Mouse (Mus musculus) megakaryocyte, adult 5-6 weeks (primary cell): ENCODE data around the gene Folr2. TPM values are rescaled to one million over a fixed set of nuclear protein-coding genes. Genes with fewer than 3 reads are reported as not detected.

Experiments used
- ATAC-seq: 2 replicates; pipeline ENCODE4 v1.8.0; 2016; ENCODE audit warnings: mild to moderate bottlenecking, inconsistent platforms; ENCODE audit not compliant: poor library complexity, severe bottlenecking
- total RNA-seq, 2 experiments: library from RNA; stranded (forward) in 1 of 2; stranded (reverse) in 1 of 2; fragments of 153-499, 151-499 nt in 1 of 2; fragments of 221-1000, 200-1000 nt in 1 of 2; gene quantifications; 2 replicates each; pipeline versions ENCODE4 v1.2.3 to v1.2.4; 2015 to 2017

The Folr2 gene
- total RNA-seq (2015) = 0.96 TPM in 1 of 2 replicates, not detected in the other
- not detected in 2 replicates for total RNA-seq (2017)

DNA sequence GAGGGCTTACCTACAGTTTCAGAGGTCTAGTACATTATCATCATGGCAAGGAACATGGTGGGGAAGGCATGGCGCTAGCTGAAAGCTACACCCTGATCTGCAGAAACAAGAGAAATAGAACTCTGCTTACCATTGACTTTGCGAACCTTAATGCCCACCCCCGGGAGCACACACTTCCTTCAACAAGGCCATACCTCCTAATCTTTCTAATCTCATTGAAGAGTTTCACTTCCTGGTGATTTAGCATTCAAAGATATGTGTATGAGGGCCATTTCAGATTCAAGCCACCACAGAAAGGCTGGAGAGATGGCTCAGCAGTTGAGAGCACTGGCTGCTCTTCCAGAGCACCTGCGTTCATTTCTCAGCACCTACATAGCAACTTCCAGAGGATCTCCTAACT, at the start of gene Folr2:
TSS of gene Folr2 (minus strand) at position 101 of the 400 bp plus-strand sequence.
- ATAC-seq = 0 out of 2 replicates have a peak, but pooled peaks have one; percentile 18

DNA sequence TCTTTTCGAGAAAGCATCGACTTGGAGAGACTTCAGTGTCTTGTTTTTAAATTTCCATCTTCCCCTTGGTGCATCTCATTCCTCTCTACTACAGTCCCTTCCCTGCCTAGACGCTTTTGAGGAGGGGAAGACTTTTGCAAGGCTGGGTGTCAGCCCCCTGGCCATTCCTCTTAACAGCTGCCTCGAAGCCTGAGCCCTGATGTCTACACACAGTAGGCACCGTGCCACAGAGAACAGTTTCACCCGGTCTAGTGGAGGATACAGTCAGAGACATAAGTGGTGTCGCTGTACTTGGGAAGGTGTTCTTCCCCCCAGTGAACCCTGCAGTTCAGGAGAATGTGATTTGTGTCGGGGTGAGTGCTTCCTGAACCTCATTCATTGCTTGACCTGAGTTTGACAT, 49.7 kb upstream of the Folr2 start:
- 0 out of 2 replicates have a peak, but pooled peaks have one; percentile 2 for ATAC-seq

DNA sequence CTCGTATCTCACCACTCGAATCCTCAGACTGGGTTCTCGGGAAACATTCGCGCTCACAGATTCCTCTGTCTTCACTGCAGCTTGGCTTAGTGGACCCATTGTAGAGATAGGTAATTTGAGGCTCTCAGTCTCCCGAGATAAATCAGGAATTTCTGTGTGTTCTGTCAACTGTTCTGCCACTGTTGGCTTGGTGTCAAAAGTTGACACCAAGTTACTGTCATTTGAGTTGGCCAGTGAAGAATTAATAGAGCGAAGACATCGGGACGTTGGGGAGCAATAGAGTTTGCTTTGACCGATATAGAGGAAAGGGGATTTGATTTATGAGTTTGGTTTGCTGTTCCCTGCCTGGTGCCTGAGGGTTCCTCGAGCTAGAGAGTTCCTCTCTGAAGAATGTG, 49.3 kb upstream of the Folr2 start, which contains the start of gene Tomt:
TSS of gene Tomt (minus strand) at position 73 of the 395 bp plus-strand sequence.
- ATAC-seq = no peak

DNA sequence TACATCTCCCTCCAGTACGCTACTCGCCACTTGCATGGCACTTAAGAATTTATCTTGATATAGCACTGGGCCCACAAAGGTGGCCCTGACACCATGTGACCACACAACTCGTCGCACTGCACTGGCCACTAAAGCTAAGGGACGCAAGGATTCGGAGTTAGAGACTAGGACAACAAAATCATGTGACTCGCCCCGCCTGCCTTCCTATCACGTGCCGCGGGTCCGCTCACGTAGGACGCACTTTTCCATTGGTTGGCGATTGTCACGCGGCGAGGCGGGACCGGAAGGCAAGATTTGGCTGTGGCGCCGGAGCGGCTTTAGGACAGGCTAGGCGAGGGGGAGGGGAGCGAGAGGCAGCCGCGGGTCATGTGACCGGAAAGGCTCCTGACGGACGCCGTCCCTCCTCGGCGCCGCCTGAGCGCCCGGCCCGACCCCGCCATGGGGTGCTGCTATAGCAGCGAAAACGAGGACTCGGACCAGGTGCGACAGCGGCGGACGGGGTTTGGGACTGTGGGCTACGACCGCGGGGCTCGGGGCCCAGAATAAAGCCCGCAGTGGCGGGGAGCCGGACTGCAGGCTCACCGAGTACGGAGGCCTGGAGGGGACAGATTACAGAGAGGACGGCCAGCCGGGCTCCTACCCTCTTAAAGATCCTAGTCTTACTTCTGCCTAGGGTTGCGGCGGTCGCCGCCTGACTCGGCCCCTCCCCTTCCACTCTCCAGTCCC, 48.7 kb upstream of the Folr2 start, which contains the start of gene Lamtor1:
TSS of gene Lamtor1 (plus strand) at position 344 of the 726 bp plus-strand sequence.
- ATAC-seq = peak; percentile 88

DNA sequence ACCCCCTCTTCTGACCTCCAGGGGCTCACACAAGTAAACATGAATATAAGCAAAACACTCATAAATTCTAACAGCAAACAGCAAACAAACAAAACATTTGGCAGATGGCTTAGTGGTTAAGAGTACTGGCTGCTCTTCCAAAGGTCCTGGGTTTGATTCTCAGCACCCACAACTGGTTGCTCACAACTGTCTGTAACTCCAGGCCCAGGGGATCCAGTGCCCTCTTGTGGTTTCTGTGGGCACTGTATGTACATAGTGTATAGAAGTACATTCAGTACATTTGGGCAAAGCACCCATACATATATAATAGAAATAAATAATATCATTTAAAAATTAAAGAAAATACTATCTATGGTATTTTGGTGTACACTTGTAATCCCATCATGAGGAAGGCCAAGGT, 45.9 kb upstream of the Folr2 start:
- no peak for ATAC-seq

DNA sequence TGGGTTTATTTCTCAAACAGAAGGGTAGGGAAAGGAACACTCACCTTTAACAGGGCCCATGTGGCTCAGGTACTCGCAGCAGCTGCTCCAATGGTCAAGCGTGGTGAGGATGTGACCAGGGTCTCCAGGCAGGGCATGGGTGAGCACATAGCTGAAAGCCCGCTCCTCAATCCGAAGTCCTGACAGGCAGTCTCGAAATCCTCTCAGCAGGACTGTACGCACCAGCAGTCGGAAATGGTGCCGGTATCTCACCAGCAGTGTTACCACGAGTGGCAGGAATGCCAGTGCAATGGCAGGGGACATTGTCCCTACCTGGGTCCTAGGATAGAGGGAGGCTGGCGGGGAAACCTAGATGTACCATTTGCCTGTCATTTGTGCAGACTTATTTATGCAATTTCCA, 45.0 kb upstream of the Folr2 start:
- no peak for ATAC-seq

DNA sequence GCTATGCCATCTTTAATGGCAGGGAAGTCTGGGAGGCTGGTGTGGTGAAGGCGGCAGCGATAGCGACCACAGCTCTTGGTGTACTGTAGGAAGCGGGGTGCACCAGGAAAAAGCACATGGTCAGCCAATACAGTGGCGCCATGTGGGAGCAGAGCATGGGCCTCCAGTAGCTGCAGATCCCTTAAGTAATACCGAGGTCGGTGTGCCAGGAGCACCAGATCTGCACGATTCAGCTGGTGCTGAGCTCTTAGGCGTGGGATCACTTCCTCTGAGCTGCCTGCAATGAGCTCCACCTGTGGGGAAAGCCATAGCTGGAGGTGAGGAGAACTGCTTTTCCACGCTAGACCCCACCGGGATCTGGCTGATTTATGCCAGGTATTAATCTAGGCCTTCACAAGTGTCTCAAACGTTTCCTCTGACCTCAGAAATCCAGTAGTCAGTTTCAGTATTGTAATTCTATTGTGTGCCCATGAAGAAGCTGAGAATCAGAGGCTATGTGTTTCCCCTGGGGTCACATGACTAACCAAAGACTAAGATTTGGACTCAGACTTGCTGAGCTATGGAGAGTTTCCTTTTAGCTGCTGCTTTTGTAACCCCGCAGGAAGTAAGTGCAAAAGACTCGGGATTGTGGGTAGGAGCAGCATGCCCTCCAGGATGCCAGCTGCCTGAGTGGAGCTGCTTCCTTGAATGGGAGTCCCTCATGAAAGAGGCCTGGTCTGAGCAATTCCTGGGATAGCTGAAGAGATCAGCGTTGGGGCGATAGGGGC, 43.5 kb upstream of the Folr2 start:
- ATAC-seq = no peak

DNA sequence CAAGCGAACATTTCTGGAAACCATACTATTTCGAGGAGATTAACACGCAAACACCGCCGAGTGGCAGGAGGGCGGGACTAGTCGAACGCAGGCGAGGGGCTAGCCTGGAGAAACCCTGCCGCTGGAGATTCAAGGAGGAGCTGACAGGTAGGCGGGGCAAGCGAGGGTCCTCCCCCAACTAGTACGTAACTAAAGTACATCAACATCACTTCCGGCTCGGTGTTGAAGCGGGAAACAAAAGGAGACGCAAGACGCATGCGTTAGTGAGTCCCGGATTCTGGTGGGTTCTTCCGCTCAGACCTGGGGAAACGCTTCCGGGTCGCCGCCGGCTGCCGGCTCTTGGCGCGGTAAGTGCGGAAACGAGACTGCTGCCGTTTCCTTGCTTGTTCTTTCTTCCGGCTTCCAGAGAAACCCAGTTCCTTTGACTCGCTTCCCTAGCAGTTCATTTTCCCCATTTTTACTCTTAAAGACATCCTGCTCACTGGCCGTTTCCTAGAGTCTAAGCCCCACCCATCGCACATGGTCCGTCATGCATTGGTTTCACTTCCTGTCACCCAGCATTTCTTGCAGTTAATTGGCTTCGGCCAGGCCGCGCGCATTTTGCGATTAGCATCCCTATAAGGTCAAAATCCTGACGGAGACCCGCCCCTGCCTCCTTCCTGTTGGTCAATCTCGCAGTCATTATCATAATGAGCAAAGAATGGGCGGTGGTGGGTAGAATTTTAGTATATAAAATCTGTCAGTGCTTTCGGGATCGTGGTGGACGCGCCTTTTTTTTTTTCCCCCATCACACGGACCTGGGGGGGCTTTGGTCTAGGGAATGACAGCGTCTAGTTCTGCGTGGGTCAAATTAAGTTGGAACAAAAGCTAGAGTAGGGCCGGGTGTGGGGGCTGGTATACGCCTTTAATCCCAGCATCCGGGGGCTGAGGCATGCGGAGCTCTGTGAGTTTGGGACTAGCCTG, 39.4 kb upstream of the Folr2 start:
- ATAC-seq = peak; percentile 94

DNA sequence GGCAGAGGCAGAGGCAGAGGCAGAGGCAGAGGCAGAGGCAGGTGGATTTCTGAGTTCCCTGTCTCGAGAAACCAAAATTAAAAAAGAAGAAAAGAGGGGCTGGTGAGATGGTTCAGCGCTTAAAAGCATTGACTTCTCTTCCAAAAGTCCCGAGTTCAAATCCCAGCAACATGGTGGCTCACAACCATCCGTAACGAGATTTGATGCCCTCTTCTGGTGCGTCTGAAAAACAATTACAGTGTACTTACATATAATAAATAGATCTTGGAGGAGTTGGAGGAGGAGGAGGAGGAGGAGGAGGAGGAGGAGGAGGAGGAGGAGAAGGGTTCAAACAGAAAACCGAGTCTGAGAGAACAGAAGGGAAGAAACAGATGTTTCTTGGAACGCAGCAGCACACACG, 38.7 kb upstream of the Folr2 start:
- no peak for ATAC-seq

DNA sequence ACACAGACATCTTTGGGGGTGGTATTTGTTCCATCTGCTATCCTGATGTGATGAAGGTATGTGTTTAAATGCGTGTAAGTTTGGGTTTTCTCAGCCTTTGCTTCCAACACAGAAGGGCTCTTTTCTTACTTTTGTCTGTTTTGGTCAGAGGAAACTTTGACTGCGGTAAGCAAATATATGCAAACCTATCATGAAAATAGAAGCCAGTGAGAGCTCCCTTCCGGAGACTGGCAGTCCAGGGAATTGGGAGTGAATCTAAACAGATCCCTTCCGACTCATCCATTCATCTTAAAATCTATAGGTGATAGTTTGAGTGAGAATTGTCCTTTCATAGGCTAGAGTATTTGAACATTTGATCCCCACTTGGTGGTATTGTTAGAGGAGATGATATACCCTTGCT, 31.5 kb upstream of the Folr2 start:
- ATAC-seq = no peak

DNA sequence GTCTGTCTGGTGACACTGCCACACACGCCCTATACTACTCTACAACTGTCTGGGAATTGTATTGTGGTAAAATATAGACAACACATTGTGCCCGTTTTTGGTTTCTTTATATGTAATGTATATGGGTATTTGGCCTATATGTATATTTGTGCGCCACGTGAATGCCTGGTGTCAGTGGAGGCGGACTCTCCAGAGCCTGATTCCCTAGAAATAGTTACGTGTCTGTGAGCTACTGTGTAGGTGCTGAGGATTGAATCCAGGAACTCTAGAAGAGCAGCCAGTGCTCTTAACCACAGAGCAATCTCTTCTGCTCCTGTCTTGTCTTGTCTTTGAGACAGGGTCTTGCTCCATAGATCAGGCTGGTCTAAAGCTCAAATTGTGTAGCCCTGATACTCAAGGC, 29.3 kb upstream of the Folr2 start:
- no peak for ATAC-seq

DNA sequence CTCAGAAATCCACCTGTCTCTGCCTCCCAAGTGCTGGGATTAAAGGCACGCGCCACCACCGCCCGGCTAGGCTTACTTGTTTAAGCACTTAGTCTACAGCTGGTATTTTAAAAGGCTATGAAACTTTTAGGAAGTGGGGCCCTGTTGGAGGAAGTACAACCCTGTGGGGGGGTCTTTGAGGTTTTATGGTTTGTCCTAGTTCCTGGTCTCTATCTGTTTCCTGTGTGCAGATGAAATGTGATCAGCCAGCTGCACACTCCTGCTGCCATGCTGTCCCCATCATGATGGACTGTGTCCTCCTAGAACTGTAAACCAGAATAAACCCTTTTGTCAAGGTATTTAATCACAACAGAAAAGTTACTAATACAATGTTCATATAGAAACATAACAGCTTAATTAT, 27.2 kb upstream of the Folr2 start:
- no peak for ATAC-seq

DNA sequence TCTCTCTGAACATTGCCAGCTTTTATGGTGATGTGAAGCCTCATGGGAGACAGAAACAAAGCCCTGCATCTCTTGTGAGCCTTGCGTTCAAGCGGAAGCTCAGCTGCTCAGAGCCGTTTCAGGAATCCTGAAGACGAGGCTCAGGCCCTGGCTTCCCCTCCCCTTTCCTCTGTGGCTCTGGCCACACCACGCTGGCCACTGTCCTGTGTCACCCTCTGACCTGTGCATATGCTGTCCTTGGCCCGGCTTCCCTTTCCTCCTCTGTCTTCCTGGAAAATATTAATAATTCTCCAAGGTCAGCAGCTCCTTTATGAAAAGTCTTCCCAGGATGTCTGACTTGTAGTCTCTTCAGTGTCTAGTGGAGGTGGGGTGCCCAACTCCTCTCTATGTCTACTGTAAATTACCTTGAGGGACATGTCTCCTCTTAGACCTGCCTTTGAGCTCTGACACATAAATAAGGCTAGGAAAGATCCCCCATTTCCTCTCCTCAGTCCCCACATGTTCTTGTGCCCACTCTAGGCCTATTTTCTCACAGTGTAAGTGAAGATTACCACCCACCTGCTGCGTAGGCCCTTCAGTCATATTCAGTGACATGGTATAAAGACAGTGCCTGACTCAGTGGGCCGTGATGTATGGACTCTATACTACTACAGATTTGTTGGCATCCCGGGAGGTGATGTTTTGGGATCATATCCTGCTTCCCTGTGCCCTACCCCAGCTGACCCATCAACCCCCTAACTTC, 25.6 kb upstream of the Folr2 start:
- ATAC-seq = no peak

DNA sequence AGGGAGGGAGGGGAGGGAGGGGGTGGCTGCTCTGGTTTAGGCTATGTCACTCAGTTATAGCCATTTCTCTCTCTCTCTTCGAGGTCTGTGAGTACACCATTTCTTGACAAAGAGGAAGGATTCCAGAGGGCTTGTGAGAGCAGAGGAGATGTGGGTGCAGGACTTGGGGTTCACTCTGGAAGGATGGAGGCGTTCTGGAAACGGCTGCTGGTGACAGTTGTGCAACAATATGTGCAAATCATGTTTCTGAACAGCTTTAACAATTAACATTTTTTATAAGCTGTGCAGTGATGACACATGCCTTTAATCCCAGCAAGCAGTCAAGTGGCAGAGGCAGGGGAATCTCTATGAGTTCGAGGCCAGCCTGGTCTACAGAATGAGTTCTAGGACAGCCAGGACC, 23.9 kb upstream of the Folr2 start:
- ATAC-seq = no peak

DNA sequence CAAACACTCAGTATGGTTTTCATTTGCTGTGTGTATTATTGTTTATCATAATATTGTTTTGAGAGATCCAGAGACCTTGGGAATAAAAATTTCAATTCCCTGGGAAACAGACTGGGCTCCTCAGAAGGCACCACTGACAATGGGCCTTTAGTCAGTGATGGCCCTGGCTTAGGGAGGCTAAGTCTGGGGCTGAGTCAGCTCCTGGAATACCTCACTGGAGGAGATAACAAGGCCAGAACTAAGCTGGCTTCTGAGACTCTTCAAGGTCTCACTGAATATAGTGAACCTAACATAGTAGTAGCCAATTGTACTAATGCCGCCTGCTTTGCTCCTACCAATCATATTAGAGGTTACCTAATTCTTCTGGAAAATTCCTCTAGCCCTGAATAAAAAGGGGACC, 19.0 kb upstream of the Folr2 start:
- ATAC-seq = no peak

DNA sequence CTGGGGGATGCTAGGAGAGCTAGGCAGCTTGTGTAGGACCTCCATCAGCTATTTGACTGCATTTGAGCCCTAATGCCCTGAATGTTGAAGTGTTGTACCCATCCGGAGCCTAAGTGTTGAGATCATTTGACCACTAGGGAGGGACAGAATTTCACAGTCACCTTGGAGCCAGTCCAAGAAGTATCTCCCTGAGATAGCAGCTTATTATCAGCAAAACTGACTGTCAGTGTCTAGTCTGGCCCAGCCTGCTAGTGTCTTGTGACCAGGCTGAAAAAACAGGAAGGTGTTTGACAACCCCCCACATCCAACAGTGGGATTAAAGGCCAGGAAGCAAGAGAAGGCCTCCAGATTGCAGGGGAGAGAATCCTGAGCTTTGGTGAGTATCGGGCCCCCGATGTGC, 14.3 kb upstream of the Folr2 start:
- 0 out of 2 replicates have a peak, but pooled peaks have one; percentile 15 for ATAC-seq

DNA sequence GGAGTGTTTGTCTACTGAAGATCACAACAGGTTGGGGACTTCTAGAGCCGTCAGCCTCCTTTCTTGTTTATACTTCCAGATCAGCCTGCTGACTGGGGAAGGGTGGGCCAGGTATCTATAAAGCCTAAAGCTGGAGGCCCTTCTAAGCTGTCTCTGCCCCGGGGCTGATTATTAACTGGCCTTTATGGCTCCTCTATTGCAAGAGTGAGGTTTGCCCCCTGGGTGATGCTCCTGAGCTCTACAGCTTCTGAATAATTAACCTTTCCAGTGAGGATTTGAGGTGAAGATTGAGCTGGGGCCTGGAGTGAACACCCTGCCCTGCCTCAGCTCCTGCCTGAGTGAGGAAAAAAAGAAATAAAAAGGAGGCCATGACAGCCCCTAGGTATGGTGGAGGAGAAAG, 13.6 kb upstream of the Folr2 start, which contains the start of gene Folr1:
TSS of gene Folr1 (minus strand) at position 160 of the 400 bp plus-strand sequence.
- ATAC-seq = no peak

DNA sequence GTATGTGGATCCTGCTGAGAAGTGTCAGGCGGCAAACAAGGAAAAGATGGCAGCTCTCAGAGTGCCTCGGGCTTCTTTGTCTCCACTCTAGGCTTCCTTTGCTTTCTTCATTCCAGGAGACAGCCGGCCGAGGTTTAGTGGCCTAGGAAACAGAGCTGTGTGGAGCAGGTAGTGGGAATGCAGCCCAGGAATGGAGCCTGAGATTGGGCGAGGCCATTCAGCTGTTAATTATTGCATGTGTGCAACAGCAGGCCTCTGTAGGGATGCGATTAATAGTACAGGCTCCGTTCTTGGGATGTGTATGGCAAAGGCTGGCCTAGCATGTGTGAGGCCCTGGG, 12.1 kb upstream of the Folr2 start:
- ATAC-seq = no peak

DNA sequence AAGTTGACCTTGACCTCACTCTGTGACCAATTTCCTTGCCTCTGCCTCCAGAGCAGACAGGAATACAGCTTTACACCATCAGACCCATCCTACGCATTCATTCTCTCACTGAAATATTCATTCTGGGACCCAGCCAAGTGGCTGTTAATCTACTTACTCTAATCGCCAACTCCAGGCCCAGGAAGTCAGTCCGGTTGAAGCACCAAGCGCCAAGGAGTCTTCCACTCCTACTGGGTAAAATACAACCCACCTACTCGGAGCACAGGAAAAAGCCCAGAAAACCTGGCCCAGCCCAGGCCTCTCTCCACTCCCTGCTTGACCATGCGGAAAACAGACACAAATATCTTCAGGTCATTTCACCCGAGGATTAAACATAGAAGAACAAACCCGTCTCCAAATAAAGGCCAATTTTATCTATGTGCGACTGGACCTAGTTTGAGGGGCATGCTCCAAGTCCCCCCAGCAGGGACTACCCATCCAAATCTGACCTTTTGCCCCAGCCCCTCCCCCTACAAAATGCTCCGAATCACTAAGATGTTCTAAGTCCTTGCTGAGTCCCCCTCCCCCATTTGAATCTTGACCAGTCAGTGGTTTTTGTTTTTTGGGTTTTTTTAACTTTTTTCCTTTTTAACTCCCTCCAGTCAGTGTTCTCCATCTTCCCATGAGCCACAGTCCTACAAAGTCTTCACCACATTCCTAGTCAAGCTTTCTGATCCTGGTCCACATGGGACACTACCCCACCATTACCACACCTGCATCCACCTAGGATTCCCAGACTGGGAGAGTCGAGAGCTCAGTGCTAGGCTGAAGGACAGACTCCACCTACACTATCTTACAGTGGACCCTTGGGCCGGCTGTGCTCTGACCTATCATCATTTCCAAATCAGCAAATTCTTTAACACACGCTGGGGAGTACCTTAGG, 11.5 kb upstream of the Folr2 start:
- no peak for ATAC-seq
